Mouse (Mus musculus) frontal cortex, adult 2 months (tissue): ENCODE measurements around the gene Tceal7. TPM values are rescaled to one million over a fixed set of nuclear protein-coding genes. Genes with fewer than 3 reads are reported as not detected.
A peak's percentile ranks its signal among the peaks of the same experiment; 100 is the strongest.
"Not testable (repeated sequence)": the region's sequence is repeated elsewhere in the genome, so short reads cannot be mapped to it uniquely, and the experiment has no call there.

Experiments used
- DNase-seq, 2 experiments: peaks; one replicate each; pipeline ENCODE4 v3.0.0; 2022; ENCODE audit warnings: low spot score in 1 of 2; ENCODE audit errors: extremely low spot score in 1 of 2
- polyA plus RNA-seq: library from polyadenylated mRNA; depleted of rRNA; stranded (reverse); fragments of >200 nt; gene quantifications from 2 replicates; pipeline ENCODE4 v1.2.3, GENCODE M21; 2012; rRNA removed

Tceal7 gene
- polyA plus RNA-seq, 1 experiment: 1.4 TPM

DNA sequence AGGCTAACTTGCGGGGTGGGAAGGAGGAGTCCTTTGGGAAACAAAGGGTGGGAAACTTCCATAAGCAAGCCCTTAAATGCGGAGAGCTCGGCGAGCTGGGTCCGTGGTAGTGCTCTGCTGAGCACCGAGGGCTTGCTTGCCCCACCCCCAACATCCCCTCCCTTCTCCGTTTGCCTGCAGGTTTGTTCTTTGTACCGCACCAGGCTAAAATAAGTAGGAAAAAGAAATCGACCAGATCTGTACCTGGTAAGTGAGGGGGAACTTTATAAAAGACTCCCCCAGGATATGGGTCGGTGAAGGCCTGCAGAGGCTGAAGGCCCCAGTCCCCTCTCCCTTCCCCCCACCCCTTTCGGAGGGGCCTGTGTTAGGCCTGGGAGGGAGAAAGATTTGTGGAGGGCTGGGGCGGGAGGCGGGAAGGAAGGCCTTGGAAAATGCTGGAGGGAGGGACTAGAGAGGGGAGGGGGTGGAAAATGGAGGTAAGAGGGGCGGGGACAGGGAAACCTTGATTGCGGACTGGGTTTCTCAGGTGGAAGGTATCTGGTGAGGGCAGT, 31.0 kb downstream of the Tceal7 start:
- DNase-seq: no peak

- no peak for DNase-seq
Measured at GRCm38 (mm10) chrX:136248811-136249210, 34.2 kb downstream of the Tceal7 start.

DNA sequence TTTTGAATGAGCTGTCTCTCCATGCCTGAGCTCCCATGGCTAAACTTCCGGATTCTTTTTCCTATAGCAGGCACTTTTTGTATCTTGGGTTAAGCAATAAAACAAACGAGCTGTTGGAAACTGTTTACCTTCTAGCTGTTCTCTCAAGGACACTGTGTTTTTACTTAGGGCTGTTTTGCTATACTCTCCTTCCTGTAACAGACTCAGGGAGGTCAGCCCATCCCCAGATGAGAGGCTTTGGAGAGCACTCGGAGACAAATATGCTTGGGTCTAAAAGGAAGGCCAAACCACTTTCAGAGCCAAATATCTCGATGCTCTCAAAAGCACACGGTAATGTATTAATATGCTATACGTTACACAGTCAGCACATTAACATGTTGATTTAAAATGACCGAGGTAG, 35.1 kb downstream of the Tceal7 start:
- DNase-seq: no peak

- DNase-seq: no peak
Measured at GRCm38 (mm10) chrX:136252023-136252729, 37.6 kb downstream of the Tceal7 start.

DNA sequence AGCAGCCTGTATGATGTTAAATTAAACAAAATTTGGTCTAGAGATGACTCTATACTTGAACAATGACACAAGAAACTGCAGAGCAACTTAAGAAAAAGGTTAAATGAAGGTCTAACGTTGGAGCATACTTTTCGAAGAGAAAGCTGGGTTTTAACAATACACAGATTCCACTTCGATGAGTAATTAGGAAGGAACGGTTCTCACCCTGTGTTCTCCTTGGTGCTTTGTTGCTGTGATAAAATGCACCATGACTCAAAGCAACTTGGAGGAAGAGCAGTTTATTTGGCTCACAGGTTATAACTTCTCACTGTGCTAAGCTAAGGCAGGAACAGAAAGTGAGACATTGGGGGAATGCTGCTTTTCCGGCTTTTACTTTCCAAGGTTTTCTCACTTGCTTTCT, 53.1 kb downstream of the Tceal7 start:
- no peak for DNase-seq

GRCm38 (mm10) chrX:136268173-136268572, 53.6 kb downstream of the Tceal7 start:
- DNase-seq: no peak

DNA sequence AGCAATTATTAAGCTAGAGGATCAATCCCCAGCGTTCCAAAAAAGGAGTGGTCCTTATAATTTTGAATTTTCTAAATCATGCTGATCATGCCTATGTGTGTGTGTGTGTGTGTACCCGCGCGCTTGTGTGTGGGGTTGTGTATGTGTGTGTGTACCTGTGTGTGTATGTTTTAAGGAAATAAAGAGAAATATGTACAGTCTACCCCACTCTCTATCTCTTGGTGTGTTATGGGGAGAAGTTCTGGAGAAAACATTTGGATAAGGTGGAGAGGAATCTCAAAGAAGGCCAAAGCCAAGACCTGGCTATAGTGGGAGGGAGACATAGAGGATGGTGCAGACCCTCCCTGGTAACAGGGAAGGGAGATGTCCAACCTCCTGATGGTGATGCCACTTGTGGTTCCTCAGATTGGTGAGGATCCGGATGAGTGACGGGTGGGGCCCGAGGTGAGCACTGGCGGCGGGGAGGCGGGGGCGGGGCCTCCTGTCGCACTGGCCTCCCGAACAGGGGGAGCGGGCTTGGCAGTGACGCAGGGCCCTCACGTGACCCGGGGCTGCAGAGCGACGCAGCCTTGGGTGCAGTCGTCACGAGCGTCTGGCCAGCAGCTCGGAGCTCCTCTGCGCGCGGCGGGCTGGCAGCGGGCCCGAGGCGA, 55.3 kb downstream of the Tceal7 start, which contains the start of gene Bex3:
TSS of gene Bex3 (plus strand) at position 511 of the 650 bp plus-strand sequence.
- DNase-seq: peak; percentile 4 to 51

DNA sequence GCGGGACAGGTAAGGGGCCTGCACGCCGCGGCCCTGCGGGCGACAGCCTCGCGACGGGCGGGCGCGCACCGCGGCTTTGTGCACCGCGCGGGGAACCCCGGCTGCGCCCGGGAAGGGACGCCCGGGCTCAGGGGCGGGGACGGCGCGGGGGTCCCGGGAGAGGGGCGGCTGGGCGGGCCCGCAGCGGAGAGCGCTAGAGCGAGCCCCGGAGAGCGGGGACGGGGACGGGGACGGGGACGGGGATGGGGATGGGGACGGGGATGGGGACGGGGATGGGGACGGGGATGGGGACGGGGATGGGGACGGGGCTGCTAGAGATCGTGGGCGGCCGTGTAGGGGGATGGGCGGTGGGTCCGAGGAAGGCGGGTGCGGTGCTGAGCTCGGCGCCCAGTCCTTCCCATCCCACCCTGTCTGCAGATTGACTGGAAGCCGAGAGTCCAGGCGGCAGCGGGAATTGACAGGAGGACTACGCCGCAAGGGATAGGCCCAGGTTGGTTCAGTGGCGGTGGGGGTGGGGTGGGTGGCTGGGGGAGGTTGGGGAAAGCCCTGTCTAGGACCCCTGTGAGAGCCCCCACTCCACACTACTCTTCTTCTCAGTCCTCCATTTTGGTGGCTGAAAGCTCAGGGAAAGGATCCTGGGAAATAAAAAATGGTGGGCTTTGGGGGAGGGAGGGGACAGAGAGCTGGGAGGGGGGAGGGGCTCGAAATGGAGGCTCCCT, 56.0 kb downstream of the Tceal7 start:
- DNase-seq: not testable (repeated sequence)

DNA sequence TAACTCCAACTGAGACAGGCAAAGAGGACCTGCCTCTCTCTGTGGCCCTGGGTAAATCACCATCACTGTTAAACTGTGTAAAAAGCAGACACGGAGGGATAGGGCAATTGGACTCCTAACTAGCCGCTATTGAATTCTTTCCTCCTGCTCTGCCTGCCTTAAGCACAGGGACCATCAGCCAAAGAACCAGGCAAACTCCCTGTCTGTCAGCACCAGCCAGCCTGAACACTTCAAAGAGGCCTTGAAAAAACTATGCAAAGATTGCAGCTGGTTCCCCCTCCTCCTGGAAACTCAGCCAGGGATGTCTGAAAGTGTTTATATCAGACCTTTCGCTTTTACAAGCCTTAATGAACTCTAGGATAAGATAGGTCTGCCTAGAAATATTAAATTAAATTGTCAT, 60.0 kb downstream of the Tceal7 start:
- no peak for DNase-seq

DNA sequence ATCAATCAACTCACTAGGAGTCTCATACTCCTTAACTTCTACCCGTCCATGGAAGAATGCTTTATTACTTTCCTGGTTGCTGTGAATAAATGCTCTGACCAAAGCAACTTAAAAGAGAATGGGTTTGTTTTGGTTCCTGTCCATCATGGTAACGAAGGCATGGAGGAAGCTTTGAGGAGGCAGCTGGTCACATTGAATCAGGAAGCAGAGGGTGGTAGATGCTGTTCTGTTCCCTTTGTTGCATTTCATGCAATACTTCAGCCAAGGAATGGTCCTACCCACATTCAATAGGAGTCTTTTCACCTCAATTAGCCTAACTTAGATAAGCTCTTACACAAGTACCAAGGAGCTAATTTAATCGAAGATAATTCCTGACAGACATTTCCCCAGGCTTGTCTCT, 60.8 kb downstream of the Tceal7 start:
- DNase-seq: no peak

Other genes starting within 250 kb of the Tceal7 start
- gene Arxes2, start 221.0 kb upstream of the Tceal7 start, polyA plus RNA-seq: 84.8 and 88.5 TPM in 2 replicates
- 23.9 and 25.2 TPM in 2 replicates for gene Arxes1, start 181.4 kb upstream of the Tceal7 start, polyA plus RNA-seq
- gene Bex2, start 146.5 kb upstream of the Tceal7 start, polyA plus RNA-seq: 425 and 460 TPM in 2 replicates
- gene Nxf3, start 129.5 kb upstream of the Tceal7 start, polyA plus RNA-seq: 0.04 and 0.10 TPM in 2 replicates
- gene Bex4, start 75.8 kb upstream of the Tceal7 start, polyA plus RNA-seq: 32.8 and 37.5 TPM in 2 replicates
- gene Tceal8, start 42.4 kb upstream of the Tceal7 start, polyA plus RNA-seq: 67.1 and 69.0 TPM in 2 replicates
- gene Tceal5, start 10.9 kb upstream of the Tceal7 start, polyA plus RNA-seq: 197 and 224 TPM in 2 replicates
- 132 and 148 TPM in 2 replicates for gene Bex1, start 734 bp downstream of the Tceal7 start, polyA plus RNA-seq
- 140 and 143 TPM in 2 replicates for gene Tceal9, start 30.3 kb downstream of the Tceal7 start, polyA plus RNA-seq
- gene Bex3, start 55.5 kb downstream of the Tceal7 start, polyA plus RNA-seq: 584 and 646 TPM in 2 replicates